Mouse (Mus musculus): ENCODE measurements at regions not wholly inside any gene's neighbourhood (a gene's known extent, or its start where the extent isn't known, plus 50 kb on each side); places are given as distances from the start of the nearest gene placed in this dataset.

DNA sequence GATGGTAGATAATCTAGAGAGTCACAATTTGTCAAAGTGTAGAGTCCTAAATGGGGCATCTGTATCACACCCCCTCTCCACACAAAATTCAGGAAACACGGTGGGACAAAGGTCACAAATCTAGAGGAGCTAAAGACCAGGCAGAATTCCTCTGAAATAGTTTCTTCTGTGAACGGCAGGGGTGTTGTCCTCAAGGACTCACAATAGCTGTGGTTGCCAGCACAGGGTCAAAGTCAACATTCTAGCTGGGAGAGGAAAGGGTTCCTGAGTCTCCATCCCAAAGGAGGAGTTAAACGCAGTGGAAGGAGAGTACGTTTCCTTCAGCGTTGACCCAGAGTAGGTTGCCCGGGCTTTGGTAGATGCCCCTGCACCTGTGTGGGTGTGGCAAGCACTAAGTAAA lies 225.5 kb upstream of the Prickle1 start:
- Histone ChIP-seq H3K36me3 (ENCODE audit: control insufficient read depth, insufficient read depth, low read length) (no peaks in the 10 kb centered on the region), H3K27me3 (ENCODE audit: control insufficient read depth, insufficient read depth, low read length) (no peaks in the 10 kb centered on the region), H3K4me1 (replicated peaks; ENCODE audit: control insufficient read depth, insufficient read depth, low read length) (0 out of 2 replicates have a peak, but pooled peaks cover 2% of the 10 kb centered on the region), H3K4me3 (ENCODE audit: control insufficient read depth, insufficient read depth, low read length) (no peak overlapping the region), H3K27ac (ENCODE audit: control insufficient read depth, insufficient read depth, low read length) (no peak overlapping the region)
- 84% methylated on average over 6 of the region's 6 CpGs for WGBS
- DNase-seq = no peak
- TF ChIP-seq CTCF (IDR thresholded peaks at IDR 0.05; ENCODE audit: borderline replicate concordance, control insufficient read depth, extremely low read depth, insufficient read depth, low read length, poor library complexity) (no peak), POLR2A (IDR thresholded peaks at IDR 0.05; ENCODE audit: control insufficient read depth, extremely low read depth, insufficient read depth, low read length, poor library complexity) (no peak)

DNA sequence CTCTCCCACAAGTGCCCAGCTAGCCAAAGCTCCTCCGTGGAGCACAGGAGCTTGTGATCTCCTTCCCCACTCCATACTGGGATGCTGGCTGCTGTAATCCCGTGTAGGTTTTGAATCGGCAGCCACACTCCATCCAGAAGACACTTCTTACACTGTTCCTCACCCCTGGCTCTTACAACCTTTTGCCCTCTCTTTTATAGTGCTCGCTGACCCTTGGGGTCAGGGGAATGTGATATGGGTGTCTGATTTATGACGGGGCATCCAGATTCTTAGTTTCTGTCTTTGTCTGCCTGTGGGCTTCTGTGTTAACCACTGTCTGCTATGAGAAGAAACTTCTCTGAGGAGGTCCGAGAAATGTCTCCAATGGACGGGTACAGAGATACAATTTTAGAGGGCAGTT lies 216.3 kb upstream of the Prickle1 start:
- no peak overlapping the region for H3K4me3 ChIP-seq (ENCODE audit: control insufficient read depth, insufficient read depth, low read length)
- WGBS = 90% methylated on average over 7 of the region's 7 CpGs
- no peak overlapping the region for H3K27ac ChIP-seq (ENCODE audit: control insufficient read depth, insufficient read depth, low read length)
- no peaks in the 10 kb centered on the region for H3K27me3 ChIP-seq (ENCODE audit: control insufficient read depth, insufficient read depth, low read length)
- H3K36me3 ChIP-seq (ENCODE audit: control insufficient read depth, insufficient read depth, low read length) = no peaks in the 10 kb centered on the region
- TF ChIP-seq CTCF (IDR thresholded peaks at IDR 0.05; ENCODE audit: borderline replicate concordance, control insufficient read depth, extremely low read depth, insufficient read depth, low read length, poor library complexity) (no peak), POLR2A (IDR thresholded peaks at IDR 0.05; ENCODE audit: control insufficient read depth, extremely low read depth, insufficient read depth, low read length, poor library complexity) (no peak)
- no peak for DNase-seq
- H3K4me1 ChIP-seq (replicated peaks; ENCODE audit: control insufficient read depth, insufficient read depth, low read length) = no peaks in the 10 kb centered on the region

DNA sequence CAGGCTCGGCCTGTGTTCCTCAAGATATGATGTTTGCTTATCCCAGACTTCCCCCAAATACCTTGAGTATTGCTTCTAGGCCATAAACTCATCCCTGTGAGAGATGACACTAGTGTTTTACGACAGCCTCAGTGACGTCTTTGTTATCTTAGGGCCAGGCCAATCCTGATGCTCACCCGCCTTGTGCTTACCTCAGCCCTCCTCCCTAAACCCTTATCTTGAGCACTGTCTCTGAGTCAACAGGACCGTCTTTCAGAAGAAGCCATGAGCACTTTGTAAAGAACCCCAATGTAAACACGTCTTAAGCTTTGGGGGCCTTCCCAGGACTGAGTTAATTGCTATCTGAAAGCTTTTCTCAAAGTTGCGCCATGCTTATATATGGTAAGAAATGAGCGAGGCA lies 212.3 kb upstream of the Prickle1 start:
- no peaks in the 10 kb centered on the region for H3K36me3 ChIP-seq (ENCODE audit: control insufficient read depth, insufficient read depth, low read length)
- TF ChIP-seq POLR2A (IDR thresholded peaks at IDR 0.05; ENCODE audit: control insufficient read depth, extremely low read depth, insufficient read depth, low read length, poor library complexity) = no peak
- TF ChIP-seq CTCF (IDR thresholded peaks at IDR 0.05; ENCODE audit: borderline replicate concordance, control insufficient read depth, extremely low read depth, insufficient read depth, low read length, poor library complexity) = no peak
- no peaks in the 10 kb centered on the region for H3K27me3 ChIP-seq (ENCODE audit: control insufficient read depth, insufficient read depth, low read length)
- no peak overlapping the region for H3K27ac ChIP-seq (ENCODE audit: control insufficient read depth, insufficient read depth, low read length)
- WGBS = 97% methylated on average over 8 of the region's 8 CpGs
- no peaks in the 10 kb centered on the region for H3K4me1 ChIP-seq (replicated peaks; ENCODE audit: control insufficient read depth, insufficient read depth, low read length)
- DNase-seq = no peak
- no peak overlapping the region for H3K4me3 ChIP-seq (ENCODE audit: control insufficient read depth, insufficient read depth, low read length)

GRCm38 (mm10) chr15:93807505-93807904 lies 211.8 kb upstream of the Prickle1 start:
- no peak overlapping the region for H3K27ac ChIP-seq (ENCODE audit: control insufficient read depth, insufficient read depth, low read length)
- DNase-seq = no peak
- no peaks in the 10 kb centered on the region for H3K4me1 ChIP-seq (replicated peaks; ENCODE audit: control insufficient read depth, insufficient read depth, low read length)
- H3K4me3 ChIP-seq (ENCODE audit: control insufficient read depth, insufficient read depth, low read length) = no peak overlapping the region
- H3K36me3 ChIP-seq (ENCODE audit: control insufficient read depth, insufficient read depth, low read length) = no peaks in the 10 kb centered on the region
- WGBS = 96% methylated on average over 8 of the region's 8 CpGs
- no peaks in the 10 kb centered on the region for H3K27me3 ChIP-seq (ENCODE audit: control insufficient read depth, insufficient read depth, low read length)
- TF ChIP-seq POLR2A (IDR thresholded peaks at IDR 0.05; ENCODE audit: control insufficient read depth, extremely low read depth, insufficient read depth, low read length, poor library complexity) (no peak), CTCF (IDR thresholded peaks at IDR 0.05; ENCODE audit: borderline replicate concordance, control insufficient read depth, extremely low read depth, insufficient read depth, low read length, poor library complexity) (no peak)

GRCm38 (mm10) chr15:93804703-93805102 lies 209.0 kb upstream of the Prickle1 start:
- H3K27ac ChIP-seq (ENCODE audit: control insufficient read depth, insufficient read depth, low read length) = no peak overlapping the region
- no peak for DNase-seq
- no peaks in the 10 kb centered on the region for H3K36me3 ChIP-seq (ENCODE audit: control insufficient read depth, insufficient read depth, low read length)
- no peak for TF ChIP-seq CTCF (IDR thresholded peaks at IDR 0.05; ENCODE audit: borderline replicate concordance, control insufficient read depth, extremely low read depth, insufficient read depth, low read length, poor library complexity)
- TF ChIP-seq POLR2A (IDR thresholded peaks at IDR 0.05; ENCODE audit: control insufficient read depth, extremely low read depth, insufficient read depth, low read length, poor library complexity) = no peak
- 94% methylated on average over 9 of the region's 9 CpGs for WGBS
- H3K4me3 ChIP-seq (ENCODE audit: control insufficient read depth, insufficient read depth, low read length) = no peak overlapping the region
- no peaks in the 10 kb centered on the region for H3K27me3 ChIP-seq (ENCODE audit: control insufficient read depth, insufficient read depth, low read length)
- no peaks in the 10 kb centered on the region for H3K4me1 ChIP-seq (replicated peaks; ENCODE audit: control insufficient read depth, insufficient read depth, low read length)

- Histone ChIP-seq H3K4me1 (replicated peaks; ENCODE audit: control insufficient read depth, insufficient read depth, low read length) (peaks cover 5% of the 10 kb centered on the region), H3K36me3 (ENCODE audit: control insufficient read depth, insufficient read depth, low read length) (no peaks in the 10 kb centered on the region), H3K4me3 (ENCODE audit: control insufficient read depth, insufficient read depth, low read length) (no peak overlapping the region), H3K27me3 (ENCODE audit: control insufficient read depth, insufficient read depth, low read length) (no peaks in the 10 kb centered on the region), H3K27ac (ENCODE audit: control insufficient read depth, insufficient read depth, low read length) (no peak overlapping the region)
- TF ChIP-seq POLR2A (IDR thresholded peaks at IDR 0.05; ENCODE audit: control insufficient read depth, extremely low read depth, insufficient read depth, low read length, poor library complexity) (no peak), CTCF (IDR thresholded peaks at IDR 0.05; ENCODE audit: borderline replicate concordance, control insufficient read depth, extremely low read depth, insufficient read depth, low read length, poor library complexity) (no peak)
- DNase-seq = no peak
- 59% methylated on average over 9 of the region's 9 CpGs for WGBS
These were observed 194.8 kb upstream of the Prickle1 start for GRCm38 (mm10) chr15:93790531-93790930.

DNA sequence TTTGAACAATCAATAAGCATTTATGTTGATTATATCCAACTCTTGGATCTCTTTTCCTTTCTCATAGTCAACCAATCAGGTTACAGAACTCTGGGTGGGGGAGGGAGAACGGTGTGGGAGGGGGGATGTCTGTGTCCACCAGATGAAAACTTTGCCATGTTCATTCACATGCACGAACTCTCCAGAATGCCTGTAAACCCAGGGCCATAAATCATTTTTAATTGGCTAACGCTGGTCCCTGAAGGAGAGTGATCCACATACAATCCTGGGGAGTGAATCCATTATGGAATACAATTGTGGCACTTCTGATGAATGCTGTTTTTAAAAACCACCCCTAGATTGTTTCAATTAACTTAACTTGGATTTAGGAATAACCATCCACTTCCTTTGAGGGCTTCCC lies 194.1 kb upstream of the Prickle1 start:
- H3K36me3 ChIP-seq (ENCODE audit: control insufficient read depth, insufficient read depth, low read length) = no peaks in the 10 kb centered on the region
- WGBS = 93% methylated on average over 3 of the region's 3 CpGs
- TF ChIP-seq CTCF (IDR thresholded peaks at IDR 0.05; ENCODE audit: borderline replicate concordance, control insufficient read depth, extremely low read depth, insufficient read depth, low read length, poor library complexity) (no peak), POLR2A (IDR thresholded peaks at IDR 0.05; ENCODE audit: control insufficient read depth, extremely low read depth, insufficient read depth, low read length, poor library complexity) (no peak)
- no peak overlapping the region for H3K4me3 ChIP-seq (ENCODE audit: control insufficient read depth, insufficient read depth, low read length)
- no peak overlapping the region for H3K27ac ChIP-seq (ENCODE audit: control insufficient read depth, insufficient read depth, low read length)
- H3K4me1 ChIP-seq (replicated peaks; ENCODE audit: control insufficient read depth, insufficient read depth, low read length) = peaks cover 5% of the 10 kb centered on the region
- no peak for DNase-seq
- no peaks in the 10 kb centered on the region for H3K27me3 ChIP-seq (ENCODE audit: control insufficient read depth, insufficient read depth, low read length)
